30 mouse cellular contexts compared by ENCODE assay signal in genomic region chr3:27311475-27311874, GRCm38 (mm10). TPM values are rescaled to one million over a fixed set of nuclear protein-coding genes. Genes with fewer than 3 reads are reported as not detected.
DNase-seq lines count a peak whose midpoint lies in the region; ATAC-seq and TF ChIP-seq lines count a peak whose summit lies in the region.
"Had no signal": no experiment of that assay in that cellular context is flagged by ENCODE, and none has a peak within 500 bp of the region (broad histone marks: within the 10 kb centered on the region; RNA-seq: fewer than 3 reads in every experiment).

No protein-coding gene starts in this region.

- no peak for TF ChIP-seq CTCF in intestine, postnatal 0 days (IDR thresholded peaks at IDR 0.05; ENCODE audit: low read depth)

- no peak overlapping the region for H3K4me3 ChIP-seq in intestine, postnatal 0 days (ENCODE audit: low read depth, low read length)
- no peak overlapping the region for H3K4me3 ChIP-seq in intestine, embryonic 16.5 days (ENCODE audit: low read length)
- H3K4me3 ChIP-seq: embryonic facial prominence, embryonic 10.5 days; embryonic facial prominence, embryonic 13.5 days; erythroblast, embryonic 14.5 days; forebrain, embryonic 12.5 days; forebrain, embryonic 15.5 days; hindbrain, embryonic 10.5 days; hindbrain, embryonic 13.5 days had no signal

- no peaks in the 10 kb centered on the region for H3K27me3 ChIP-seq in intestine, postnatal 0 days (replicated peaks; ENCODE audit: control insufficient read depth, insufficient read depth, low read length)
- no peaks in the 10 kb centered on the region for H3K27me3 ChIP-seq in intestine, embryonic 16.5 days (replicated peaks; ENCODE audit: control insufficient read depth, insufficient read depth, low read length)
- H3K27me3 ChIP-seq: embryonic facial prominence, embryonic 13.5 days; forebrain, embryonic 12.5 days; forebrain, embryonic 15.5 days; hindbrain, embryonic 13.5 days had no signal

- ATAC-seq in intestine, postnatal 0 days, result peak; percentile 49
- ATAC-seq in intestine, embryonic 16.5 days, result no peak
- peak; percentile 82 for ATAC-seq in granulocyte monocyte progenitor cell, adult 5-6 weeks (replicated peaks; ENCODE audit: poor library complexity, severe bottlenecking)
- peak; percentile 61 for ATAC-seq in megakaryocyte progenitor cell, adult 5-6 weeks (replicated peaks; ENCODE audit: poor library complexity)
- ATAC-seq: CD4-positive, CD25-positive, alpha-beta regulatory T cell, adult 4 months; forebrain, embryonic 15.5 days; hindbrain, embryonic 16.5 days had no signal

- 75% methylated on average over 4 of the region's 4 CpGs for WGBS in intestine, postnatal 0 days
- 81% methylated on average over 4 of the region's 4 CpGs for WGBS in intestine, embryonic 16.5 days

- no peak overlapping the region for H3K4me2 ChIP-seq in intestine, postnatal 0 days (replicated peaks; ENCODE audit: low read depth)
- H3K4me2 ChIP-seq in intestine, embryonic 16.5 days (ENCODE audit: low read depth, low read length), result no peak overlapping the region
- H3K4me2 ChIP-seq: embryonic facial prominence, embryonic 13.5 days; forebrain, embryonic 12.5 days; forebrain, embryonic 15.5 days; heart, embryonic 11.5 days; hindbrain, embryonic 13.5 days had no signal

- H3K9ac ChIP-seq in intestine, postnatal 0 days (ENCODE audit: low read depth, low read length), result no peak overlapping the region
- no peak overlapping the region for H3K9ac ChIP-seq in intestine, embryonic 16.5 days (ENCODE audit: low read depth, low read length)
- H3K9ac ChIP-seq: embryonic facial prominence, embryonic 13.5 days; forebrain, embryonic 12.5 days; forebrain, embryonic 15.5 days; hindbrain, embryonic 13.5 days had no signal

- no peaks in the 10 kb centered on the region for H3K9me3 ChIP-seq in intestine, postnatal 0 days (ENCODE audit: control insufficient read depth)
- H3K9me3 ChIP-seq in intestine, embryonic 16.5 days (ENCODE audit: control insufficient read depth, low read length), result no peaks in the 10 kb centered on the region
- H3K9me3 ChIP-seq: embryonic facial prominence, embryonic 10.5 days; embryonic facial prominence, embryonic 13.5 days; forebrain, embryonic 12.5 days; forebrain, embryonic 15.5 days; hindbrain, embryonic 10.5 days; hindbrain, embryonic 13.5 days had no signal

- DNase-seq in ovary, postnatal 10 days (ENCODE audit: low spot score), result no peak
- no peak for DNase-seq in layer of hippocampus, adult 9-11 months
- DNase-seq: adrenal gland, postnatal 14 days; cerebellum, adult 11 months; cerebellum, adult 2 months; cerebellum, adult 9-11 months; embryo, embryonic 11 days had no signal

- H3K36me3 ChIP-seq in intestine, postnatal 0 days (ENCODE audit: control insufficient read depth, insufficient read depth), result no peaks in the 10 kb centered on the region
- no peaks in the 10 kb centered on the region for H3K36me3 ChIP-seq in intestine, embryonic 16.5 days (ENCODE audit: control insufficient read depth, insufficient read depth, low read length)
- H3K36me3 ChIP-seq: embryonic facial prominence, embryonic 10.5 days; embryonic facial prominence, embryonic 13.5 days; forebrain, embryonic 12.5 days; forebrain, embryonic 15.5 days; hindbrain, embryonic 10.5 days; hindbrain, embryonic 13.5 days had no signal

- no peak overlapping the region for H3K27ac ChIP-seq in intestine, postnatal 0 days (ENCODE audit: low read depth, low read length)
- no peak overlapping the region for H3K27ac ChIP-seq in intestine, embryonic 16.5 days (ENCODE audit: low read length)
- H3K27ac ChIP-seq: embryonic facial prominence, embryonic 10.5 days; embryonic facial prominence, embryonic 13.5 days; forebrain, embryonic 12.5 days; forebrain, embryonic 15.5 days; hindbrain, embryonic 10.5 days; hindbrain, embryonic 13.5 days had no signal

- no peaks in the 10 kb centered on the region for H3K4me1 ChIP-seq in intestine, postnatal 0 days (replicated peaks; ENCODE audit: control insufficient read depth, insufficient read depth, low read length)
- no peaks in the 10 kb centered on the region for H3K4me1 ChIP-seq in intestine, embryonic 16.5 days (ENCODE audit: control insufficient read depth, insufficient read depth, low read length)
- H3K4me1 ChIP-seq: embryonic facial prominence, embryonic 10.5 days; embryonic facial prominence, embryonic 13.5 days; forebrain, embryonic 12.5 days; forebrain, embryonic 15.5 days; hindbrain, embryonic 10.5 days; hindbrain, embryonic 13.5 days had no signal

RNA-seq across cellular contexts. Expression of gene Tnfsf10, which starts 5.4 kb away (rescaled TPM):
- polyA plus RNA-seq in intestine, postnatal 0 days (2015; fragmentation: Nextera tagmentation; extraction: Ambion mirVana), result 3.1 TPM in 2 replicates
- polyA plus RNA-seq in intestine, embryonic 16.5 days (2015; fragmentation: Nextera tagmentation; extraction: Ambion mirVana), result 0.76 and 1.1 TPM in 2 replicates
- total RNA-seq in granulocyte monocyte progenitor cell, adult 5-6 weeks (2014; fragmentation: Nextera tagmentation), result 5.0 and 6.3 TPM in 2 replicates
- total RNA-seq in granulocyte monocyte progenitor cell, adult 5-6 weeks (2017), result 4.3 and 8.8 TPM in 2 replicates
- 3.8 and 7.3 TPM in 2 replicates for total RNA-seq in megakaryocyte progenitor cell, adult 5-6 weeks (2015)
- 3.9 and 4.7 TPM in 2 replicates for total RNA-seq in megakaryocyte progenitor cell, adult 5-6 weeks (2017)
- polyA plus RNA-seq: C2C12; embryonic facial prominence, embryonic 10.5 days; erythroblast, embryonic 14.5 days; forebrain, embryonic 12.5 days; heart, embryonic 11.5 days had no signal

RNA-seq across cellular contexts. Expression of gene Ghsr, which starts 59.7 kb away (rescaled TPM):
- 0.04 TPM in 1 of 2 replicates, not detected in the other for polyA plus RNA-seq in intestine, postnatal 0 days (2015; fragmentation: Nextera tagmentation; extraction: Ambion mirVana)
- not detected in 2 replicates for polyA plus RNA-seq in intestine, embryonic 16.5 days (2015; fragmentation: Nextera tagmentation; extraction: Ambion mirVana)
- total RNA-seq in granulocyte monocyte progenitor cell, adult 5-6 weeks (2014; fragmentation: Nextera tagmentation), result not detected in 2 replicates
- not detected in 2 replicates for total RNA-seq in granulocyte monocyte progenitor cell, adult 5-6 weeks (2017)
- total RNA-seq in megakaryocyte progenitor cell, adult 5-6 weeks (2015), result not detected in 2 replicates
- not detected in 2 replicates for total RNA-seq in megakaryocyte progenitor cell, adult 5-6 weeks (2017)
- total RNA-seq: adrenal gland, adult 2 months; adrenal gland, postnatal 14 days; adrenal gland, postnatal 4 days; gastrocnemius, postnatal 25 days; heart, adult 8-10 months; heart, postnatal 25 days; MEL had no signal
- polyA plus RNA-seq: adrenal gland, adult 2 months; C2C12; CD4-positive, CD25-positive, alpha-beta regulatory T cell, adult 4 months; embryonic facial prominence, embryonic 10.5 days; embryonic facial prominence, embryonic 13.5 days; forebrain, embryonic 12.5 days; forebrain, embryonic 15.5 days; heart, embryonic 11.5 days; heart, embryonic 14.5 days; heart, postnatal 0 days had no signal
